12 mouse cellular contexts compared by ENCODE assay signal in genomic region chr11:32339131-32339531, GRCm38 (mm10). TPM values are rescaled to one million over a fixed set of nuclear protein-coding genes. Genes with fewer than 3 reads are reported as not detected.
DNase-seq lines count a peak whose midpoint lies in the region; ATAC-seq and TF ChIP-seq lines count a peak whose summit lies in the region.
"Had no signal": no experiment of that assay in that cellular context is flagged by ENCODE, and none has a peak within 500 bp of the region (broad histone marks: within the 10 kb centered on the region; RNA-seq: fewer than 3 reads in every experiment).

No protein-coding gene starts in this region.

- no peak overlapping the region for H3K4me2 ChIP-seq in liver, embryonic 11.5 days
- no peak overlapping the region for H3K4me2 ChIP-seq in heart, embryonic 14.5 days (ENCODE audit: low read length)
- H3K4me2 ChIP-seq: neural tube, embryonic 12.5 days had no signal

- H3K9me3 ChIP-seq in liver, embryonic 11.5 days (ENCODE audit: control insufficient read depth, low read length): peaks cover under 1% of the 10 kb centered on the region; the same call in 1 of the 2 replicates
- H3K9me3 ChIP-seq in heart, embryonic 14.5 days (ENCODE audit: control insufficient read depth, low read length): 0 out of 2 replicates have a peak, but pooled peaks cover 2% of the 10 kb centered on the region
- H3K9me3 ChIP-seq: neural tube, embryonic 12.5 days had no signal

- WGBS in liver, adult 2 months: 16% methylated on average over 2 of the region's 2 CpGs
- WGBS in liver, embryonic 11.5 days: 46% methylated on average over 2 of the region's 2 CpGs
- WGBS in heart, embryonic 14.5 days: 45% methylated on average over 2 of the region's 2 CpGs

- no peak overlapping the region for H3K9ac ChIP-seq in liver, adult 2 months (ENCODE audit: low read depth, low read length)
- H3K9ac ChIP-seq in liver, embryonic 11.5 days (ENCODE audit: low read depth, low read length): no peak overlapping the region
- no peak overlapping the region for H3K9ac ChIP-seq in heart, embryonic 14.5 days (ENCODE audit: low read length)
- H3K9ac ChIP-seq: neural tube, embryonic 12.5 days had no signal

- DNase-seq in liver, adult 2 months (ENCODE audit: extremely low read depth, low read depth, low spot score): peak; percentile 72
- DNase-seq in liver, embryonic 11.5 days (ENCODE audit: low spot score): no peak
- peak; percentile 47 for DNase-seq in kidney, adult 9 months
- peak; percentile 66 for DNase-seq in lung, postnatal 25 days (ENCODE audit: low spot score)
- DNase-seq in urinary bladder, adult 2 months (ENCODE audit: low spot score): no peak
- no peak for DNase-seq in thymus, adult 18-20 months
- DNase-seq: embryo, embryonic 11 days had no signal

- no peaks in the 10 kb centered on the region for H3K36me3 ChIP-seq in liver, adult 2 months (ENCODE audit: control insufficient read depth, insufficient read depth, low read length)
- H3K36me3 ChIP-seq in liver, embryonic 11.5 days (ENCODE audit: control insufficient read depth, insufficient read depth, low read length): no peaks in the 10 kb centered on the region
- H3K36me3 ChIP-seq in heart, embryonic 14.5 days (ENCODE audit: control insufficient read depth, insufficient read depth, low read length): no peaks in the 10 kb centered on the region
- H3K36me3 ChIP-seq: neural tube, embryonic 12.5 days had no signal

- H3K27ac ChIP-seq in liver, adult 2 months (replicated peaks; ENCODE audit: insufficient read depth, low read depth, low read length): no peak overlapping the region
- H3K27ac ChIP-seq in liver, embryonic 11.5 days (ENCODE audit: low read depth, low read length): no peak overlapping the region
- H3K27ac ChIP-seq in heart, embryonic 14.5 days (replicated peaks in 1 of 2; ENCODE audit: control insufficient read depth in 1 of 2, insufficient read depth in 1 of 2, low read depth in 2 of 2, low read length in 2 of 2): no peak overlapping the region
- H3K27ac ChIP-seq: neural tube, embryonic 12.5 days had no signal

- no peak for TF ChIP-seq CTCF in liver, adult 2 months (IDR thresholded peaks at IDR 0.05; ENCODE audit: low read depth, low read length)

- no peak overlapping the region for H3K4me3 ChIP-seq in liver, adult 2 months (ENCODE audit: insufficient read depth, low read depth, low read length)
- no peak overlapping the region for H3K4me3 ChIP-seq in liver, embryonic 11.5 days (ENCODE audit: low read depth, low read length)
- H3K4me3 ChIP-seq in heart, embryonic 14.5 days (ENCODE audit: control insufficient read depth in 1 of 2, insufficient read depth in 1 of 2, low read depth in 1 of 2, low read length in 2 of 2): no peak overlapping the region
- H3K4me3 ChIP-seq: neural tube, embryonic 12.5 days had no signal

- no peaks in the 10 kb centered on the region for H3K79me2 ChIP-seq in liver, adult 2 months (ENCODE audit: control insufficient read depth, insufficient read depth, low read length)

- H3K27me3 ChIP-seq in liver, adult 2 months (ENCODE audit: control insufficient read depth, insufficient read depth, low read length): no peaks in the 10 kb centered on the region
- no peaks in the 10 kb centered on the region for H3K27me3 ChIP-seq in liver, embryonic 11.5 days (replicated peaks; ENCODE audit: control insufficient read depth, insufficient read depth, low read length)
- H3K27me3 ChIP-seq in heart, embryonic 14.5 days (ENCODE audit: control insufficient read depth, insufficient read depth, low read length): no peaks in the 10 kb centered on the region
- H3K27me3 ChIP-seq: neural tube, embryonic 12.5 days had no signal

- H3K4me1 ChIP-seq in liver, adult 2 months (ENCODE audit: control insufficient read depth, insufficient read depth, low read length): peaks cover 8% of the 10 kb centered on the region; the same call in 1 of the 2 replicates
- no peaks in the 10 kb centered on the region; the same call in none of the 2 replicates for H3K4me1 ChIP-seq in liver, embryonic 11.5 days (replicated peaks; ENCODE audit: control insufficient read depth, insufficient read depth, low read length)
- H3K4me1 ChIP-seq in heart, embryonic 14.5 days (ENCODE audit: control insufficient read depth in 2 of 2, insufficient read depth in 2 of 2, low read length in 2 of 2): peaks cover 4% of the 10 kb centered on the region in 2 experiments; a peak in 3 of 4 replicates
- H3K4me1 ChIP-seq: neural tube, embryonic 12.5 days had no signal

- no peak; the same call in 1 of the 2 replicates for ATAC-seq in liver, embryonic 11.5 days (replicated peaks; ENCODE audit: low FRiP score)
- peak; percentile 82 for ATAC-seq in heart, embryonic 14.5 days (ENCODE audit: insufficient number of reproducible peaks, insufficient read depth, low FRiP score, low read depth)

- no peak for TF ChIP-seq POLR2A in liver, adult 2 months (IDR thresholded peaks at IDR 0.05; ENCODE audit: extremely low read depth, insufficient read depth, low read length)

RNA-seq across cellular contexts. Expression of gene Sh3pxd2b, which starts 8.5 kb away (rescaled TPM):
- total RNA-seq in liver, adult 2 months (2014; rRNA removed): 0.18 and 0.47 TPM in 2 replicates
- polyA plus RNA-seq in liver, adult 2 months (2012; rRNA removed): 0.23 and 0.24 TPM in 2 replicates
- polyA plus RNA-seq in liver, embryonic 11.5 days (2014; fragmentation: Nextera tagmentation; extraction: Ambion mirVana): 7.4 and 8.2 TPM in 2 replicates
- 12.6 and 13.3 TPM in 2 replicates for polyA plus RNA-seq in heart, embryonic 14.5 days (2014; fragmentation: Nextera tagmentation; extraction: Ambion mirVana)
- polyA plus RNA-seq in urinary bladder, adult 2 months (2012; rRNA removed): 10.0 and 15.0 TPM in 2 replicates

RNA-seq across cellular contexts. Expression of gene Hbq1a, which starts 39.3 kb away (rescaled TPM):
- 0.46 and 0.60 TPM in 2 replicates for total RNA-seq in liver, adult 2 months (2014; rRNA removed)
- polyA plus RNA-seq in liver, adult 2 months (2012; rRNA removed): not detected in 2 replicates
- 0.47 and 0.92 TPM in 2 replicates for polyA plus RNA-seq in liver, embryonic 11.5 days (2014; fragmentation: Nextera tagmentation; extraction: Ambion mirVana)
- polyA plus RNA-seq in heart, embryonic 14.5 days (2014; fragmentation: Nextera tagmentation; extraction: Ambion mirVana): 1.2 and 2.5 TPM in 2 replicates
- polyA plus RNA-seq in urinary bladder, adult 2 months (2012; rRNA removed): not detected in 2 replicates
- total RNA-seq: gastrocnemius, postnatal 4 days; megakaryocyte progenitor cell, adult 5-6 weeks had no signal
- polyA plus RNA-seq: forebrain, embryonic 11.5 days had no signal

RNA-seq across cellular contexts. Expression of gene Hba-a2, which starts 42.8 kb away (rescaled TPM):
- total RNA-seq in liver, adult 2 months (2014; rRNA removed): 243 and 388 TPM in 2 replicates
- 604 and 869 TPM in 2 replicates for polyA plus RNA-seq in liver, adult 2 months (2012; rRNA removed)
- polyA plus RNA-seq in liver, embryonic 11.5 days (2014; fragmentation: Nextera tagmentation; extraction: Ambion mirVana): 25,282 and 25,421 TPM in 2 replicates
- polyA plus RNA-seq in heart, embryonic 14.5 days (2014; fragmentation: Nextera tagmentation; extraction: Ambion mirVana): 18,791 and 33,479 TPM in 2 replicates
- 173 and 196 TPM in 2 replicates for polyA plus RNA-seq in urinary bladder, adult 2 months (2012; rRNA removed)

RNA-seq across cellular contexts. Expression of gene Hbq1b, which starts 52.4 kb away (rescaled TPM):
- not detected in 2 replicates for total RNA-seq in liver, adult 2 months (2014; rRNA removed)
- polyA plus RNA-seq in liver, adult 2 months (2012; rRNA removed): not detected in 2 replicates
- 43.6 and 45.8 TPM in 2 replicates for polyA plus RNA-seq in liver, embryonic 11.5 days (2014; fragmentation: Nextera tagmentation; extraction: Ambion mirVana)
- polyA plus RNA-seq in heart, embryonic 14.5 days (2014; fragmentation: Nextera tagmentation; extraction: Ambion mirVana): 1.5 and 2.1 TPM in 2 replicates
- not detected in 2 replicates for polyA plus RNA-seq in urinary bladder, adult 2 months (2012; rRNA removed)
- total RNA-seq: gastrocnemius, postnatal 4 days; megakaryocyte progenitor cell, adult 5-6 weeks had no signal

RNA-seq across cellular contexts. Expression of gene Hba-a1, which starts 55.8 kb away (rescaled TPM):
- 146 and 208 TPM in 2 replicates for total RNA-seq in liver, adult 2 months (2014; rRNA removed)
- 354 and 696 TPM in 2 replicates for polyA plus RNA-seq in liver, adult 2 months (2012; rRNA removed)
- 12,698 and 12,741 TPM in 2 replicates for polyA plus RNA-seq in liver, embryonic 11.5 days (2014; fragmentation: Nextera tagmentation; extraction: Ambion mirVana)
- polyA plus RNA-seq in heart, embryonic 14.5 days (2014; fragmentation: Nextera tagmentation; extraction: Ambion mirVana): 7,195 and 12,752 TPM in 2 replicates
- polyA plus RNA-seq in urinary bladder, adult 2 months (2012; rRNA removed): 62.4 and 76.0 TPM in 2 replicates

Comparison
In these comparisons a context has a peak if more than half of its experiments do, and no peak if none do; other contexts are left out.
1. DNase-seq: peak in liver, adult 2 months (single experiment), kidney, adult 9 months (single experiment) and lung, postnatal 25 days (single experiment); none in liver, embryonic 11.5 days (single experiment), urinary bladder, adult 2 months (single experiment) and thymus, adult 18-20 months (0 of 2).
2. RNA of gene Hba-a2, which starts 42.8 kb away (polyA plus RNA-seq): 25,282 to 25,421 TPM in liver, embryonic 11.5 days and 18,791 to 33,479 TPM in heart, embryonic 14.5 days; 604 to 869 TPM in liver, adult 2 months and 173 to 196 TPM in urinary bladder, adult 2 months; every median in the first group is over 10 times any median in the second.